Mouse (Mus musculus) cerebellum, adult 18-20 months (tissue): ENCODE measurements around the gene Znhit6.

Experiments used
- DNase-seq, 2 experiments: peaks; one replicate each; pipeline ENCODE4 v3.0.0; 2021

The Znhit6 gene

DNA sequence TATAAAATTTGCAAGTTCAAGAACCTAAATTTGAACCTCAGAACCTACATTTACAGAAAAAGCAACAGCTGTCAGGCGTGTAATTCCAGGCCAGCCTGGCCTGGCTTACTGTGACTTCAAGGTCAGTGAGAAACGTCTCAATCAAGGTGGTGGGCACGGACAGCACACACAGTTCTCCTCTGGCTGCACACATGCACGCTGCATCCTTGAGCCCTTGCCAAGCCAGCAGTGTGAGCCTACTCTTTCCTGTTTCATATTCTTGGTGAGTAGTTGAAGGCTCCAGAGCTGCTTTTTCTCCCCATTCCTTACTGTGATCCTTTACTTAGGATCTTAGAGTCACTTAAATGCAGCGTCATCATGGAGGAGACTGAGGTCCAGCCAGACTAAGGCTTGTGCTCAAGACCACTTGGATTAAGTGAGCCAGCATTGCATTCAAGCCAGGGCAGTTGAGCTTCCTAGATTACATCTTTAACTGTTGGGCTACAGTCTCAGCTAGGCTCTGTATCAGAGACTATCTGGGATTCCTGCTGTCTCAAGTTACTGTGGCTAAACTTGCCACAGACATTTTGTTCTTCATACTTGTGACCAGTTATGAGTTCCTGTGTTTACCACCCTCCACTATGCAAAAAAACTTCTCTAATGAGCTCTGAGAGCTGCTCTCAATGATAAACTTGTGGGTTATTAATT is 29.6 kb downstream of the Znhit6 start:
- no peak for DNase-seq

- no peak for DNase-seq
Observed at GRCm38 (mm10) chr3:145608320-145608719, 32.3 kb downstream of the Znhit6 start.

GRCm38 (mm10) chr3:145612662-145613061 is 36.7 kb downstream of the Znhit6 start:
- no peak for DNase-seq

GRCm38 (mm10) chr3:145613234-145613633 is 37.2 kb downstream of the Znhit6 start:
- no peak for DNase-seq

DNA sequence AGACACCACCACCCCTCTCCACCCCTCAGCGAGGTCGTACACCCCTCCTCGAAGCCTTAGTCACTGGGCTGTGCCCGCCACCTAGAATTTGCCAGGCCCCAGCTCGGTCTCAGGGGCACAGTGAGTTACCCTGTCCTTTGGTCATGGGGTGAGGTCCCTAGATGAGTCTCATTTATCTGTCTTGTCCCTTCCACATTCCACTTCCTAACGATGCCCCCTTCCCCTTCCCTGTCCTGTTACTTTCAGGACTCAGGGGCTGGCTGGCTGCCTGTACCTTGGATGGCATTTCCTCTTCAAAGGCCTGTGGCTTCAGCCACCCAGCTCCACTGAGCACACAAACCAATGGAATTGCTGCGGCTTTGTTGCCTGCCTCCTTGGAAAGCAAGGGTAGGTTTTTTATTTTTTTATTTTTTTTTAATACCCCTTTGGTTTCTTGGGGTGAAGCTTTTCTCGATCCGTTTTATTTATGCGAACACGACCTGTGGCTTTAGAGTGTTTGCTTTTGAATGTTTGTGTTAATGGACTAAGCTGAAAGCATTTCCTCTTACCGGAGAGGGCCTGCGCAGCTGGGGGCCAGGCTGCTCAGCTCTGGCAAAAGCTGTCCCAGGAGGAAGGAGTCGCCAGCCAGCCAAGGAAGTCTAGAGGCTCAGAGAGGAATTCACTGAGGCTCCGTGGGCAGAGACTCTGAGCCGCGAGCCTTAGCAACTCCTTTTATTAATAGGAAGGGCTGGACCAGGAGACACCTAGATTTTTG is 38.5 kb downstream of the Znhit6 start:
- no peak for DNase-seq

DNA sequence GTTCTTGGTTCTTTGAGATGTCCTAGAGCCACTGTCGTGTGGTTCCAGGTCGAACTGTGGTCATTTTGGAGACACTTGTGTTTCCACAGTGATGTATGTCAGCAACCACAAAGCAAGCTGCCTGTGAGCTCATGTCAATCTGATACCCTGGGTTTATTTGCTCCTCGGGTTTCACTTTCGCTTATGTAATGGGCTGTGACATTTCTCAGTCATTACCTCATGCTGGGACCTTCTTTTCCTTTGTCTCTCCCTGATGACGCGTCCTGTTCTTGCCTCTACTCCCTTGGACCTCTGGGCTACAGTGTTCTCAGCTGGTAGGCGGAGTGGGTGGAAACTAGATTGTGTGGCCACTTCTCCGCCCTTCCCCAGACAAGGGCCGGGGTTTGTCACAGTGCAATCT is 42.3 kb downstream of the Znhit6 start:
- no peak for DNase-seq

GRCm38 (mm10) chr3:145619621-145620365 is 43.8 kb downstream of the Znhit6 start:
- DNase-seq: no peak

GRCm38 (mm10) chr3:145621209-145621608 is 45.2 kb downstream of the Znhit6 start:
- no peak for DNase-seq

DNA sequence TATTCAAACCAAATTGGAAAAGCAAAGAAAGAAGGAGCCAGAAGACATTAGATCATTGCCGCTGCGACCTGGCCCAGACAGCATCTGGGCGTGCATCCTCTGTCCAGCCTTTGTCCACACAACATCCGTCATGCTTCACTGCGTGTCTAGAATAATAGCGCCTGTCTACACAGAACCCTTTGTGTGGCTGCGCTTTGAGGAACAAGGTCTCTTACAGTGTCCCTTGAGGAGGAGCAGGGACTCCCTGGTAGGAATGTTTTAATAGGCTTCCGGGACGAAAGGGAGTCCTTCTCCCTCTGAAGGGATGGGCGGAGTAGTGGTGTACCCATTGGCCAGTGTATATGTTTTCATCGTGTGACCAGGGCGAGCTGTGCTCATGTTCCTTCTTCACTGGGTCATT is 47.0 kb downstream of the Znhit6 start:
- DNase-seq: no peak

DNA sequence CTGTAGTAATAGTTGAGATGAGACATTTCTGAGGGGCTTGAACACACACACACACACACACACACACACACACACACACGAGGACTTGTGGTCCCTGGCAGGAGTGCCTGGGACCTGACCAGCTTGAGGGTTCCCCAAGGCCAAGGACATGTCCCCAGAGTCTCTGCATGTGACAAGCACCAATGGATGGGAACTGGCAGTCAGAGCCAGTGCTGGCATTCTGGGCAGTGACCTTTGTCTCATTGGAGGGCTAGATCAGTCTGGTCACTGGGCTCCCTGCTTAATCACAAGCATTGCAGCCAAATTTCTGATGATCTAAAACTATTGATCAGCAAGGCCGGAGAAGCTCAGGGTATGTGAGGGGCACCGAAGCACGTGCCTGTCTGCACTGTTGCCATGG is 48.8 kb downstream of the Znhit6 start:
- no peak for DNase-seq

- DNase-seq: no peak
Observed at GRCm38 (mm10) chr3:145625546-145625945, 49.5 kb downstream of the Znhit6 start.

DNA sequence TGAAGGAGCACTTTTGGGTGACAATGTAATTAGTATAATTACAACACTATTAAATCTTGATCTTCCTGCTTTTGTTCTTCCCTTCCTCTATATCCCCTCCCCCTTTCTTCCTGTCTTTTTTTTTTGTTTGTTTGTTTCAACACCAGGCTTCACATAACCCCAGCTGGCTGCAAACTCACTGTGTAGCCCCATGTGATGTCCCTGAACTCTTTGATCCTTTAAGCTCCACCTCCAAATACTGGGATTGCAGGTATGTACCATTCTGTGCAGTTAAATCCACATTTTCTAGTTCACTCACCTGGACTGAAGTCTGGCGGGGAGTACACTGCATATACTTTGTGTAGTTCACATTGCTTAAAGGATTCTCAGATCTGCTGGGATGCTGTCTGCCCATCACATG is 50.1 kb downstream of the Znhit6 start:
- no peak for DNase-seq

GRCm38 (mm10) chr3:145627830-145628229 is 51.8 kb downstream of the Znhit6 start:
- no peak for DNase-seq

GRCm38 (mm10) chr3:145628643-145629042 is 52.6 kb downstream of the Znhit6 start:
- no peak for DNase-seq

- DNase-seq: no peak
Observed at GRCm38 (mm10) chr3:145632888-145633287, 56.9 kb downstream of the Znhit6 start.

GRCm38 (mm10) chr3:145634002-145634710 is 58.2 kb downstream of the Znhit6 start:
- DNase-seq: no peak

DNA sequence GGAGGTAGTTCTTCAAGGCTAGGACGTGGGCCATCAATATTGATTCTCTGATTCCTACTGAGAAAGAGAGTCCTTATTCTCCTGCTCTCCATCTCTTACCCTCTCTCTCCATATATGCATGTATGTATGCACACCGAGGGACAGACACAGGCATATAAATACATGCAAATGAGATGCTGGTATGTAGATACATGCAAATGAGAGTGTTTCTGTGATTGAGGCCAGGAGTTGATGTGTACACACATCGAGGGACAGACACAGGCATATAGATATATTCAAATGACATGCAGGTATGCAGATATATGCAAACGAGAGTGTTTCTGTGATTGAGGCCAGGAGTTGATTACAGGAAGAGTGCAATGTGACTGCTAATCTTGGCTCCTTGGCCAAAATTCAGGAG is 64.2 kb downstream of the Znhit6 start:
- no peak for DNase-seq

DNA sequence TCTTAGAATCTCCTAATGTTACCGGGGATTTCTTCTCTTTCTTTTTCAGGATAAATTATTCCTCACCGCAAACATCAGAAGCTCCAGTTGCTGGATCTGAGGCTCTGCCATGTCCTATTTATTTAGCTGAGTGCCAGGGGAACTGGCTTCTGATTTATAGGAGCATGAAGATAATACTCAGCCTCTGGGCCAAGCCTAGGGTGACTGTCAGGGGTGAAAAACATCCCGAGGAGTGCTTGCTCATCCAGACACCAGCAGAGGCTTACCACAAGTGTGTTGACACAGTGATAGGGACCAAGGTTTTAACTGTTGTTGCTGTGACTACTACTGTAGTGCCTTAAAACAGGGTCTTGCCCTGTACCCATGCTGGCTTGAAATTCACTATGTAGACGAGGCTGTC is 64.6 kb downstream of the Znhit6 start:
- no peak for DNase-seq

- DNase-seq: no peak
Observed at GRCm38 (mm10) chr3:145641036-145641685, 65.2 kb downstream of the Znhit6 start.

GRCm38 (mm10) chr3:145641878-145642277 is 65.9 kb downstream of the Znhit6 start:
- DNase-seq: no peak

GRCm38 (mm10) chr3:145642861-145643260 is 66.9 kb downstream of the Znhit6 start:
- no peak for DNase-seq

GRCm38 (mm10) chr3:145645463-145645862 is 69.5 kb downstream of the Znhit6 start:
- no peak for DNase-seq

DNA sequence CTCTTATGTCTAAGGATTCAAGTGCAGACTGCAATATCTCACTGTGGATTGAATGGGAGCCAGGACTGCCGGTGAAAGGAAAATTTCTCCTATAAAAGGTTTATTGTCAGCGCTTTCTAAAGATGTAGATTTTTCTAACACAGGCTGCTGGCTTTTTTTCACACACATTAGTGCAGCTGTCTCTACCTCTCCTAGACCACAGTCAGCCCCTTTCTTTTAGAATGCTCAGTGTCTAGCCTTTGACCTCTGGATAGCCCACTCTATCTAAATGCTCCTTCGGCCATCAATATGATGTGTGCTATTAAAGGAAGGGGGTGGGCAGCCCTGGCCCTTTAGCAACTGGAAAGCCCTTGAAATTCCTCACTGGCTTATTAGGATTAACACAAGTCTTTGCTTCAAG is 70.0 kb downstream of the Znhit6 start:
- DNase-seq: no peak
